Mouse (Mus musculus) left cerebral cortex, postnatal 4 days (tissue): ENCODE measurements around the gene Hjurp. TPM values are rescaled to one million over a fixed set of nuclear protein-coding genes. Genes with fewer than 3 reads are reported as not detected.

Source experiments
- DNase-seq: peaks from one replicate; pipeline ENCODE4 v3.0.0-alpha.2; 2022
- intact Hi-C: fragments of 180-260 bp; cut with DNase I; formaldehyde crosslinking; loops from one replicate; pipeline ENCODE4 v1.15.1; 2025
- total RNA-seq, 2 experiments: library from RNA; stranded (reverse); gene quantifications; 2 replicates each; pipeline ENCODE4 v1.2.3; 2021

The Hjurp gene
- total RNA-seq, 2 experiments from 2014 or later: 75.3 to 78.8 TPM

GRCm38 (mm10) chr1:88247660-88248059, 29.8 kb downstream of the Hjurp start:
- DNase-seq: no peak
- intact Hi-C loops: no loop called here

- intact Hi-C loops: no loop called here
- DNase-seq: no peak
Observed at GRCm38 (mm10) chr1:88246386-88246785, 31.0 kb downstream of the Hjurp start.

- intact Hi-C loops: no loop called here
- DNase-seq: no peak
Observed at GRCm38 (mm10) chr1:88245881-88246280, 31.6 kb downstream of the Hjurp start.

GRCm38 (mm10) chr1:88243861-88244260, 33.6 kb downstream of the Hjurp start:
- DNase-seq: no peak

GRCm38 (mm10) chr1:88240579-88240978, 36.9 kb downstream of the Hjurp start:
- DNase-seq: no peak

More at GRCm38 (mm10) chr1:88243861-88244260, 33.6 kb downstream of the Hjurp start:
- intact Hi-C loops: no loop called here

GRCm38 (mm10) chr1:88240072-88240471, 37.4 kb downstream of the Hjurp start:
- intact Hi-C loops: no loop called here
- DNase-seq: no peak

More at GRCm38 (mm10) chr1:88240579-88240978, 36.9 kb downstream of the Hjurp start:
- intact Hi-C loops: no loop called here

- intact Hi-C loops: no loop called here
- DNase-seq: no peak
Observed at GRCm38 (mm10) chr1:88238771-88239170, 38.7 kb downstream of the Hjurp start.

GRCm38 (mm10) chr1:88237311-88237710, 40.1 kb downstream of the Hjurp start:
- no peak for DNase-seq
- intact Hi-C loops: no loop called here

- DNase-seq: no peak
- intact Hi-C loops: no loop called here
Observed at GRCm38 (mm10) chr1:88235894-88236415, 41.5 kb downstream of the Hjurp start.

- intact Hi-C loops: no loop called here
- no peak for DNase-seq
Observed at GRCm38 (mm10) chr1:88235046-88235893, 42.2 kb downstream of the Hjurp start.

GRCm38 (mm10) chr1:88234646-88235045, 42.8 kb downstream of the Hjurp start:
- intact Hi-C loops: no loop called here
- no peak for DNase-seq

GRCm38 (mm10) chr1:88234248-88234610, 43.2 kb downstream of the Hjurp start:
- no peak for DNase-seq
- intact Hi-C loops: no loop called here

GRCm38 (mm10) chr1:88233421-88234247, 43.8 kb downstream of the Hjurp start:
- no peak for DNase-seq
- intact Hi-C loops: no loop called here

- intact Hi-C loops: no loop called here
- no peak for DNase-seq
Observed at GRCm38 (mm10) chr1:88232664-88233380, 44.6 kb downstream of the Hjurp start.

GRCm38 (mm10) chr1:88231803-88232499, 45.5 kb downstream of the Hjurp start:
- DNase-seq: no peak
- intact Hi-C loops: no loop called here

- DNase-seq: no peak
- intact Hi-C loops: no loop called here
Observed at GRCm38 (mm10) chr1:88230981-88231802, 46.2 kb downstream of the Hjurp start.

- intact Hi-C loops: no loop called here
- DNase-seq: no peak
Observed at GRCm38 (mm10) chr1:88230421-88230820, 47.0 kb downstream of the Hjurp start.

GRCm38 (mm10) chr1:88229986-88230385, 47.4 kb downstream of the Hjurp start:
- no peak for DNase-seq
- intact Hi-C loops: no loop called here

- intact Hi-C loops: no loop called here
Observed at GRCm38 (mm10) chr1:88229566-88229965, 47.9 kb downstream of the Hjurp start.

More at GRCm38 (mm10) chr1:88229566-88229965, 47.9 kb downstream of the Hjurp start:
- no peak for DNase-seq
